Mouse (Mus musculus): ENCODE results near the gene Hspbp1. TPM values are rescaled to one million over a fixed set of nuclear protein-coding genes. Genes with fewer than 3 reads are reported as not detected.

Hspbp1 gene
- total and polyA plus RNA-seq, 2 experiments from 2014 or later = 206 to 219 TPM

DNA sequence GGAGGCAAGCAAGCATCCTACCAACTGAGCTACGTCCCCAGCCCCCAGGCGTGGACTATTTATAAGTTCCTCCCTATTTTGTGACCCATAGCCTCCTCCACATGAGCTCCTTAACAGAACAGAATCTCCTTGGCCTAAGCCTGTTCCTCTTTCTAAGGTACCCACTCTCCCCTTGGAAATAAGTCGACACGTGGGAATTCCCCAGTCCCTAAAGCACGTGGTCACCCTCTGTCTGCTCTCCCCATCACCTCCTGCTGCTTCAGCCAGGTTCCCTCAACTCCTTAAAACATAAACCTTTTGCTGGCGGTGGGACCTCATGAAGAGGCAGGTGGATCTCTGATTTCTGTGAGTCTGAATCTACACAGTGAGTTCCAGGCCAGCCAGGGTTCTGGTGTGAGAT, 32.1 kb upstream of the Hspbp1 start:
- H3K27me3 ChIP-seq (ENCODE audit: insufficient read depth, low read length) = no peaks in the 10 kb centered on the region
- WGBS = 65% methylated on average over 6 of the region's 6 CpGs
- no peaks in the 10 kb centered on the region for H3K9me3 ChIP-seq (ENCODE audit: low read length)
- H3K4me2 ChIP-seq (ENCODE audit: low read depth) = no peak overlapping the region
- peaks cover 43% of the 10 kb centered on the region for H3K36me3 ChIP-seq (ENCODE audit: insufficient read depth)
- no peaks in the 10 kb centered on the region for H3K4me1 ChIP-seq (ENCODE audit: insufficient read depth)
- no peak overlapping the region for H3K4me3 ChIP-seq (ENCODE audit: low read depth, low read length)
- 0 out of 2 replicates have a peak, but pooled peaks have one; percentile 18 for ATAC-seq
- H3K9ac ChIP-seq = no peak overlapping the region
- H3K27ac ChIP-seq (ENCODE audit: low read depth, low read length) = no peak overlapping the region
- TF ChIP-seq CTCF (IDR thresholded peaks at IDR 0.05; ENCODE audit: low read depth) = no peak
- DNase-seq = no peak

DNA sequence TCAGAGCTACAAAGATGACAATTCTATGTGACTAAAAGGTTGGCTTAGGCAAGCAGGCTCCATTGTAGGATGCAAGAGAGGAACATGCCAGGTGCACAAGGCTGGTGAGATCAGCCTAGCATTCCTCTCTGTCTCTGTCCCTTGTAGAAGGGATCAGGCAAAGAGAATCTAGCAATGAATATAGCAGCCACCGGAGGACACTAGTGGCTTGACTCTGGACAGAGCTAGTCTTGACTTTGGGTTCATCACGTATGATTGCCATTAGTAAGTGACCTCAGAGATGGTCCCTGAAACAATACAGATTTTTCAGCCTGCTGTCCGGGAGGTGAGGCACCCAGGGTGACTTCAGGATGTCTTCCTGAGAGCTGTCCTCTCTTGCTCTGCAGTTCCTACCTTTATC, 27.7 kb upstream of the Hspbp1 start:
- H3K9ac ChIP-seq = no peak overlapping the region
- no peak for DNase-seq
- no peak for ATAC-seq
- H3K27me3 ChIP-seq (ENCODE audit: insufficient read depth, low read length) = no peaks in the 10 kb centered on the region
- no peak overlapping the region for H3K4me3 ChIP-seq (ENCODE audit: low read depth, low read length)
- H3K27ac ChIP-seq (ENCODE audit: low read depth, low read length) = no peak overlapping the region
- H3K4me1 ChIP-seq (ENCODE audit: insufficient read depth) = no peaks in the 10 kb centered on the region
- WGBS = 90% methylated on average over 3 of the region's 3 CpGs
- 0 out of 2 replicates have a peak, but pooled peaks have one; percentile 13 for TF ChIP-seq CTCF (IDR thresholded peaks at IDR 0.05; ENCODE audit: low read depth)
- peaks cover 83% of the 10 kb centered on the region for H3K36me3 ChIP-seq (ENCODE audit: insufficient read depth)
- no peak overlapping the region for H3K4me2 ChIP-seq (ENCODE audit: low read depth)
- no peaks in the 10 kb centered on the region for H3K9me3 ChIP-seq (ENCODE audit: low read length)

DNA sequence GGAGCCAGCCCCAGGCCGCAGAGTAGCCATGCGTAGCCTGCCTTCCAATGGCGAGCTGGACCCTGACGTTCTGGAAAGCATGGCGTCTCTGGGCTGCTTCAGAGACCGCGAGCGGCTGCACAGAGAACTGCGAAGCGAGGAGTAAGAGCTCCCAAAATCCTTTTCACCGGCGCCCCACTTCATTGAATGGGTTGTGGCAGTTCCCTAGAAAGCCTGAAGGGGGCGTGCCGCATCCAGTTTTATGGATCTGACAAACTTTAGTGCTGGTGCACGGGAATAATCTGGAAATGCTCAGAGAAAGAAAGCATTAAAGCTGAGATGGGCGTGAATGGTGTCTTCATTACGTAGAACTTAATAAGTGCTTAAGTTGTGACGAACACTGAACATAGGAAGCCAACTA, 20.2 kb upstream of the Hspbp1 start:
- ATAC-seq = 0 out of 2 replicates have a peak, but pooled peaks have one; percentile 14

DNA sequence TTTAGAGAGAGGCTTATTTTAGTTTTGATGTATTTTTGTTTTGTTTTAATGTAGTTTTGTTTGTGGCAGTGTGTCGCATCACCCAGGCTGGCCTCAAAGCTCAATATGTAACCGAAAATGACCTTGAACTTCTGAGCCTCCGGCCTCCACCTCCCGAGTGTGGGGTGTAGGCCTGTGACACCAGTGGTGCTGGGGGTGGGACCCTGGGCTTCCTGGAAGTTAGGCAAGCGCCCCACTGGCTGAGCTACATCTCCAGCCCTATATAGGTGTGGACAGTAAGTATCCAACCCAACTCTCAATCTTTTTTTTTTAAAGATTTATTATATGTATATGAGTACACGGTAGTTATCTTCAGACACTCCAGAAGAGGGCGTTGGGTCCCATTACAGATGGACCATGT, 18.3 kb upstream of the Hspbp1 start:
- no peak for DNase-seq
- H3K27ac ChIP-seq (ENCODE audit: low read depth, low read length) = no peak overlapping the region
- no peaks in the 10 kb centered on the region for H3K27me3 ChIP-seq (ENCODE audit: insufficient read depth, low read length)
- no peak for ATAC-seq
- 95% methylated on average over 7 of the region's 7 CpGs for WGBS
- H3K36me3 ChIP-seq (ENCODE audit: insufficient read depth) = peaks cover 85% of the 10 kb centered on the region
- no peaks in the 10 kb centered on the region for H3K4me1 ChIP-seq (ENCODE audit: insufficient read depth)
- no peak overlapping the region for H3K4me3 ChIP-seq (ENCODE audit: low read depth, low read length)
- H3K9ac ChIP-seq = no peak overlapping the region
- no peaks in the 10 kb centered on the region for H3K9me3 ChIP-seq (ENCODE audit: low read length)
- H3K4me2 ChIP-seq (ENCODE audit: low read depth) = no peak overlapping the region
- no peak for TF ChIP-seq CTCF (IDR thresholded peaks at IDR 0.05; ENCODE audit: low read depth)

More for the DNA sequence above, 20.2 kb upstream of the Hspbp1 start:
- peak; percentile 66 for DNase-seq
- Histone ChIP-seq H3K4me1 (ENCODE audit: insufficient read depth) (no peaks in the 10 kb centered on the region), H3K9me3 (ENCODE audit: low read length) (no peaks in the 10 kb centered on the region), H3K36me3 (ENCODE audit: insufficient read depth) (peaks cover 86% of the 10 kb centered on the region), H3K4me3 (ENCODE audit: low read depth, low read length) (no peak overlapping the region), H3K27ac (ENCODE audit: low read depth, low read length) (no peak overlapping the region), H3K27me3 (ENCODE audit: insufficient read depth, low read length) (no peaks in the 10 kb centered on the region), H3K4me2 (ENCODE audit: low read depth) (no peak overlapping the region), H3K9ac (no peak overlapping the region)
- peak; percentile 70 for TF ChIP-seq CTCF (IDR thresholded peaks at IDR 0.05; ENCODE audit: low read depth)
- whole genome bisulfite sequencing = 31% methylated on average over 18 of the region's 18 CpGs

DNA sequence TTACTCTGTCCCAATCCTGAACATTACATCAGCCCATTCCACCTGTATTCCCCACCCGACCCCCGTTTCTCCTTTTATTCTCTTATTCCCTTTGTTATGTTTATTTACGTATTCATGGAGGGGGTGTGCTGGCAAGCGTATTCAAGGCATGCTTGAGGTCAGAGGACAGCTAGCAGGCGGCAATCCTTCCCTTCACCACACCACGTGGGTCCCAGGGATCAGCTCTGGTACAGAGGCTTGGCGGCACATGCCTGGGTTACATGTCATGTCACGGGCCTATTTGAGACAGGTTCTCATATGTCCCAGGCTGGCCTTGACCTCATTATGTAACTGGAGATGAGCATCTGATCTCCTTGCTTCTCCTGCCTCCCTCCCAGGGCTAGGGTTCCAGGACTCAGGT, 17.5 kb upstream of the Hspbp1 start:
- H3K27me3 ChIP-seq (ENCODE audit: insufficient read depth, low read length) = no peaks in the 10 kb centered on the region
- no peak for TF ChIP-seq CTCF (IDR thresholded peaks at IDR 0.05; ENCODE audit: low read depth)
- H3K27ac ChIP-seq (ENCODE audit: low read depth, low read length) = no peak overlapping the region
- WGBS = 38% methylated on average over 8 of the region's 8 CpGs
- H3K9ac ChIP-seq = no peak overlapping the region
- no peak overlapping the region for H3K4me3 ChIP-seq (ENCODE audit: low read depth, low read length)
- H3K4me2 ChIP-seq (ENCODE audit: low read depth) = no peak overlapping the region
- no peaks in the 10 kb centered on the region for H3K9me3 ChIP-seq (ENCODE audit: low read length)
- no peaks in the 10 kb centered on the region for H3K4me1 ChIP-seq (ENCODE audit: insufficient read depth)
- DNase-seq (no peak), ATAC-seq (no peak)
- peaks cover 85% of the 10 kb centered on the region for H3K36me3 ChIP-seq (ENCODE audit: insufficient read depth)

DNA sequence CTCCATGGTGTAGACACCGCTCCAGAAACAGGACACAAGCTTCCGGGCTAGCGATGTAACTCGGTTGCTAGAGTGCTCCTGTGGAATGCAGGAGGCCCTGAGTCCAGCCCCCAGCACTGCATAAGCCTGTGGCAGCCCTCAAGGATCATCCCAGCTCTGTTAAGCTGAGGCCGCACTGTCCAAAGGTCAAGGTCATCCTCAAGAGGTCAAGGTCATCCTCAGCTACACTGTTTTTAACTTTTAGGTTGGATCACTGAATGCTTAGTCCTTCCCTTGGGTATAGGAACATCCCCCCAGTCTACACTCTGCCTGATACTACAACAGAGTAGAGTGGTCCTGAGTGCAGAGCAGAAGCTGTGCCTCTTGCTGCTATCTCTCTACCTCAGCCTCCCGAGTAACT, 8.1 kb upstream of the Hspbp1 start:
- ATAC-seq = no peak

DNA sequence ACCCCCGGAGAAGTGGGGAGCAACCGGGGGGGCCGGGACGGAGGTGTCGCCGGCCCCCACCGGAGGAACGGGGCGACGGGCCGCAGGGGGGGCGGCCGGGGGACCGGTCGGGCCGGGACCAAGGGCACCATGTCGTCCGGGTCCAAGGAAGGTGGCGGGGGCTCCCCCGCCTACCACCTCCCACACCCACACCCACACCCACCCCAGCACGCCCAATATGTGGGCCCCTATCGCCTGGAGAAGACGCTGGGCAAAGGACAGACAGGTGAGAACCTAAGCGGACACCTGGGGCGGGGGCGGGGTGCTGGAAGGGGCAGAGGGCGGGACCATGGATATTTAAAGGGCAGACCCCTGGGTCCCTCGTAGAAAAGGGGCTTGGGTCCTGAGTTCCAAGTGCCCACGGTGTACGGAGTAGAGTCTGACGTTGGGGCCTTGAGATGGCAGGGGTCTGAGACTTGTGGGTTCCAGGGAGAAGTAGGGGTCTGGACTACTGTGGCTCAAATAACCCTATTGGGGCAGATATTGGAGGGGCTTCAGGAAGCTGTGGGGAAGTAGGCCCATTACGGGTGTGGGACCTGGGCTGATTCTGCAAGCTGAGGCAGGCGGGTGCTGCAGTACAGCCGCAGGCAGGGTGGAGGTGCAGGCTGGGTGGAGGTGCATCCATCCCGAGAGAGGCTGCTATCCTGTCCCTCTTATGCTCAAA, 6.2 kb upstream of the Hspbp1 start:
- Histone ChIP-seq H3K4me2 (ENCODE audit: low read depth) (peak overlapping the region; percentile 69), H3K36me3 (ENCODE audit: insufficient read depth) (peaks cover 29% of the 10 kb centered on the region), H3K9ac (peak overlapping the region; percentile 100), H3K9me3 (ENCODE audit: low read length) (no peaks in the 10 kb centered on the region), H3K27ac (ENCODE audit: low read depth, low read length) (peak overlapping the region; percentile 95), H3K4me3 (ENCODE audit: low read depth, low read length) (peak overlapping the region; percentile 100), H3K27me3 (ENCODE audit: insufficient read depth, low read length) (no peaks in the 10 kb centered on the region), H3K4me1 (ENCODE audit: insufficient read depth) (no peaks in the 10 kb centered on the region)
- 2% methylated on average over 31 of the region's 35 CpGs for WGBS
- no peak for TF ChIP-seq CTCF (IDR thresholded peaks at IDR 0.05; ENCODE audit: low read depth)
- ATAC-seq (peak; percentile 47), DNase-seq (peak; percentile 47)

More for the DNA sequence above, 8.1 kb upstream of the Hspbp1 start:
- Histone ChIP-seq H3K36me3 (ENCODE audit: insufficient read depth) (peaks cover 46% of the 10 kb centered on the region), H3K27me3 (ENCODE audit: insufficient read depth, low read length) (no peaks in the 10 kb centered on the region), H3K4me2 (ENCODE audit: low read depth) (no peak overlapping the region), H3K4me1 (ENCODE audit: insufficient read depth) (no peaks in the 10 kb centered on the region), H3K4me3 (ENCODE audit: low read depth, low read length) (no peak overlapping the region), H3K27ac (ENCODE audit: low read depth, low read length) (no peak overlapping the region), H3K9ac (no peak overlapping the region), H3K9me3 (ENCODE audit: low read length) (no peaks in the 10 kb centered on the region)
- DNase-seq = no peak
- WGBS = 92% methylated on average over 6 of the region's 6 CpGs
- no peak for TF ChIP-seq CTCF (IDR thresholded peaks at IDR 0.05; ENCODE audit: low read depth)

All from forebrain, postnatal 0 days (tissue).